In genomic region chr11:40380696-40381095, GRCm38 (mm10) we compare ENCODE assay signal across 25 mouse cellular contexts.
"Had no signal": no experiment of that assay in that cellular context is flagged by ENCODE, and none has a peak within 500 bp of the region (broad histone marks: within the 10 kb centered on the region; RNA-seq: fewer than 3 reads in every experiment).

No protein-coding gene starts in this region.

- DNase-seq: gastrocnemius, postnatal 10 days; gastrocnemius, postnatal 25 days; heart, adult 18-20 months; heart, postnatal 10 days; heart, postnatal 4 days; kidney, adult 8-10 months; kidney, postnatal 14 days; kidney, postnatal 36 days; layer of hippocampus, adult 9-11 months; layer of hippocampus, postnatal 36 days; liver; liver, embryonic 13.5 days had no signal

- H3K4me2 ChIP-seq: heart, embryonic 12.5 days; hindbrain, embryonic 12.5 days; hindbrain, embryonic 14.5 days; intestine, embryonic 15.5 days; limb, embryonic 12.5 days; liver, embryonic 11.5 days; liver, embryonic 13.5 days; liver, embryonic 15.5 days had no signal

- H3K4me3 ChIP-seq: heart, embryonic 10.5 days; heart, embryonic 12.5 days; hindbrain, embryonic 10.5 days; hindbrain, embryonic 12.5 days; intestine, embryonic 15.5 days; limb, embryonic 10.5 days; limb, embryonic 12.5 days; liver, embryonic 13.5 days; liver, embryonic 15.5 days had no signal

- H3K27me3 ChIP-seq: heart, embryonic 12.5 days; hindbrain, embryonic 12.5 days; intestine, embryonic 15.5 days; limb, embryonic 12.5 days; liver, embryonic 13.5 days; liver, embryonic 15.5 days had no signal

- ATAC-seq: hindbrain, embryonic 16.5 days; inflammation-experienced regulatory T-cells, adult 6 months; intestine, embryonic 15.5 days; intestine, postnatal 0 days had no signal

- H3K9ac ChIP-seq: heart, embryonic 12.5 days; hindbrain, embryonic 12.5 days; hindbrain, embryonic 14.5 days; intestine, embryonic 15.5 days; limb, embryonic 12.5 days; liver, embryonic 13.5 days; liver, embryonic 15.5 days had no signal

- H3K4me1 ChIP-seq: heart, embryonic 10.5 days; heart, embryonic 12.5 days; hindbrain, embryonic 10.5 days; hindbrain, embryonic 12.5 days; intestine, embryonic 15.5 days; limb, embryonic 10.5 days; limb, embryonic 12.5 days; liver, embryonic 13.5 days; liver, embryonic 15.5 days had no signal

- H3K36me3 ChIP-seq: heart, embryonic 10.5 days; heart, embryonic 12.5 days; hindbrain, embryonic 10.5 days; hindbrain, embryonic 12.5 days; intestine, embryonic 15.5 days; limb, embryonic 10.5 days; limb, embryonic 12.5 days; liver, embryonic 13.5 days; liver, embryonic 15.5 days had no signal

- H3K27ac ChIP-seq: heart, embryonic 10.5 days; hindbrain, embryonic 10.5 days; hindbrain, embryonic 12.5 days; hindbrain, embryonic 14.5 days; intestine, embryonic 15.5 days; limb, embryonic 10.5 days; limb, embryonic 12.5 days; liver, embryonic 13.5 days; liver, embryonic 15.5 days had no signal

- H3K9me3 ChIP-seq: heart, embryonic 10.5 days; heart, embryonic 12.5 days; hindbrain, embryonic 10.5 days; hindbrain, embryonic 12.5 days; intestine, embryonic 15.5 days; limb, embryonic 10.5 days; limb, embryonic 12.5 days; liver, embryonic 13.5 days; liver, embryonic 15.5 days had no signal
